Mouse (Mus musculus): ENCODE results near the gene Ifit1bl2. TPM values are rescaled to one million over a fixed set of nuclear protein-coding genes. Genes with fewer than 3 reads are reported as not detected.
A peak's percentile ranks its signal among the peaks of the same experiment; 100 is the strongest.

The Ifit1bl2 gene
- total RNA-seq (2014; rRNA removed) (0.07 and 0.09 TPM in 2 replicates), polyA plus RNA-seq (2012; rRNA removed) (not detected in 2 replicates)

GRCm38 (mm10) chr19:34640623-34641022 is at the start of gene Ifit1bl2, which contains the start of gene Ifit1:
TSS of gene Ifit1bl2 (minus strand) at chr19:34640743.
TSS of gene Ifit1 (plus strand) at chr19:34640871.
- no peaks in the 10 kb centered on the region for H3K27me3 ChIP-seq (ENCODE audit: control insufficient read depth, insufficient read depth, low read length)
- DNase-seq (ENCODE audit: extremely low read depth, low read depth, low spot score), result peak; percentile 56
- peak within 1 kb of the TSS; percentile 53 for H3K4me3 ChIP-seq (ENCODE audit: insufficient read depth, low read depth, low read length)
- no peaks in the 10 kb centered on the region for H3K36me3 ChIP-seq (ENCODE audit: control insufficient read depth, insufficient read depth, low read length)
- peaks cover 16% of the 10 kb centered on the region for H3K4me1 ChIP-seq (ENCODE audit: control insufficient read depth, insufficient read depth, low read length)
- peak within 1 kb of the TSS; percentile 47 for H3K9ac ChIP-seq (ENCODE audit: low read depth, low read length)
- no peaks in the 10 kb centered on the region; the same call in 1 of the 2 replicates for H3K79me2 ChIP-seq (ENCODE audit: control insufficient read depth, insufficient read depth, low read length)
- 2% methylated on average over 4 of the region's 4 CpGs for WGBS
- TF ChIP-seq CTCF (IDR thresholded peaks at IDR 0.05; ENCODE audit: low read depth, low read length) (no peak), POLR2A (IDR thresholded peaks at IDR 0.05; ENCODE audit: extremely low read depth, insufficient read depth, low read length) (no peak)
- peak within 1 kb of the TSS; percentile 21; the same call in 1 of the 2 replicates for H3K27ac ChIP-seq (replicated peaks; ENCODE audit: insufficient read depth, low read depth, low read length)

- WGBS, result 21% methylated on average over 1 of the region's 1 CpGs
- Histone ChIP-seq H3K36me3 (ENCODE audit: control insufficient read depth, insufficient read depth, low read length) (peaks cover 16% of the 10 kb centered on the region), H3K27me3 (ENCODE audit: control insufficient read depth, insufficient read depth, low read length) (no peaks in the 10 kb centered on the region), H3K4me3 (ENCODE audit: insufficient read depth, low read depth, low read length) (no peak overlapping the region), H3K9ac (ENCODE audit: low read depth, low read length) (no peak overlapping the region), H3K27ac (replicated peaks; ENCODE audit: insufficient read depth, low read depth, low read length) (peak overlapping the region; percentile 82), H3K4me1 (ENCODE audit: control insufficient read depth, insufficient read depth, low read length) (peaks cover 6% of the 10 kb centered on the region), H3K79me2 (ENCODE audit: control insufficient read depth, insufficient read depth, low read length) (peaks cover 7% of the 10 kb centered on the region)
- DNase-seq (ENCODE audit: extremely low read depth, low read depth, low spot score), result peak; percentile 98
- TF ChIP-seq CTCF (IDR thresholded peaks at IDR 0.05; ENCODE audit: low read depth, low read length) (no peak), POLR2A (IDR thresholded peaks at IDR 0.05; ENCODE audit: extremely low read depth, insufficient read depth, low read length) (no peak)
Measured at GRCm38 (mm10) chr19:34685530-34685929, 45.0 kb upstream of the Ifit1bl2 start.

- 44% methylated on average over 1 of the region's 1 CpGs for WGBS
- TF ChIP-seq POLR2A (IDR thresholded peaks at IDR 0.05; ENCODE audit: extremely low read depth, insufficient read depth, low read length) (no peak), CTCF (IDR thresholded peaks at IDR 0.05; ENCODE audit: low read depth, low read length) (peak; percentile 88)
- DNase-seq (ENCODE audit: extremely low read depth, low read depth, low spot score), result peak; percentile 53
Measured at GRCm38 (mm10) chr19:34684857-34685256, 44.3 kb upstream of the Ifit1bl2 start.

GRCm38 (mm10) chr19:34678428-34678827 is 37.9 kb upstream of the Ifit1bl2 start:
- Histone ChIP-seq H3K4me1 (ENCODE audit: control insufficient read depth, insufficient read depth, low read length) (no peaks in the 10 kb centered on the region), H3K79me2 (ENCODE audit: control insufficient read depth, insufficient read depth, low read length) (no peaks in the 10 kb centered on the region; the same call in 1 of the 2 replicates), H3K4me3 (ENCODE audit: insufficient read depth, low read depth, low read length) (no peak overlapping the region), H3K9ac (ENCODE audit: low read depth, low read length) (no peak overlapping the region), H3K36me3 (ENCODE audit: control insufficient read depth, insufficient read depth, low read length) (peaks cover 28% of the 10 kb centered on the region), H3K27me3 (ENCODE audit: control insufficient read depth, insufficient read depth, low read length) (no peaks in the 10 kb centered on the region), H3K27ac (replicated peaks; ENCODE audit: insufficient read depth, low read depth, low read length) (no peak overlapping the region)
- 89% methylated on average over 4 of the region's 4 CpGs for WGBS
- TF ChIP-seq POLR2A (IDR thresholded peaks at IDR 0.05; ENCODE audit: extremely low read depth, insufficient read depth, low read length) (no peak), CTCF (IDR thresholded peaks at IDR 0.05; ENCODE audit: low read depth, low read length) (no peak)
- no peak for DNase-seq (ENCODE audit: extremely low read depth, low read depth, low spot score)

More at GRCm38 (mm10) chr19:34684857-34685256, 44.3 kb upstream of the Ifit1bl2 start:
- Histone ChIP-seq H3K36me3 (ENCODE audit: control insufficient read depth, insufficient read depth, low read length) (peaks cover 15% of the 10 kb centered on the region), H3K9ac (ENCODE audit: low read depth, low read length) (no peak overlapping the region), H3K79me2 (ENCODE audit: control insufficient read depth, insufficient read depth, low read length) (peaks cover 4% of the 10 kb centered on the region), H3K27ac (replicated peaks; ENCODE audit: insufficient read depth, low read depth, low read length) (no peak overlapping the region), H3K4me3 (ENCODE audit: insufficient read depth, low read depth, low read length) (no peak overlapping the region), H3K27me3 (ENCODE audit: control insufficient read depth, insufficient read depth, low read length) (no peaks in the 10 kb centered on the region), H3K4me1 (ENCODE audit: control insufficient read depth, insufficient read depth, low read length) (peaks cover 6% of the 10 kb centered on the region)

GRCm38 (mm10) chr19:34673476-34673875 is 32.9 kb upstream of the Ifit1bl2 start:
- H3K27ac ChIP-seq (replicated peaks; ENCODE audit: insufficient read depth, low read depth, low read length), result no peak overlapping the region
- peaks cover 46% of the 10 kb centered on the region for H3K36me3 ChIP-seq (ENCODE audit: control insufficient read depth, insufficient read depth, low read length)
- H3K4me1 ChIP-seq (ENCODE audit: control insufficient read depth, insufficient read depth, low read length), result no peaks in the 10 kb centered on the region
- no peak overlapping the region for H3K4me3 ChIP-seq (ENCODE audit: insufficient read depth, low read depth, low read length)
- H3K79me2 ChIP-seq (ENCODE audit: control insufficient read depth, insufficient read depth, low read length), result no peaks in the 10 kb centered on the region; the same call in 1 of the 2 replicates
- DNase-seq (ENCODE audit: extremely low read depth, low read depth, low spot score), result no peak
- no peak for TF ChIP-seq CTCF (IDR thresholded peaks at IDR 0.05; ENCODE audit: low read depth, low read length)
- TF ChIP-seq POLR2A (IDR thresholded peaks at IDR 0.05; ENCODE audit: extremely low read depth, insufficient read depth, low read length), result no peak
- H3K9ac ChIP-seq (ENCODE audit: low read depth, low read length), result no peak overlapping the region
- H3K27me3 ChIP-seq (ENCODE audit: control insufficient read depth, insufficient read depth, low read length), result no peaks in the 10 kb centered on the region
- WGBS, result 68% methylated on average over 7 of the region's 7 CpGs

- Histone ChIP-seq H3K9ac (ENCODE audit: low read depth, low read length) (no peak overlapping the region), H3K79me2 (ENCODE audit: control insufficient read depth, insufficient read depth, low read length) (no peaks in the 10 kb centered on the region), H3K4me1 (ENCODE audit: control insufficient read depth, insufficient read depth, low read length) (no peaks in the 10 kb centered on the region), H3K27ac (replicated peaks; ENCODE audit: insufficient read depth, low read depth, low read length) (no peak overlapping the region), H3K36me3 (ENCODE audit: control insufficient read depth, insufficient read depth, low read length) (peaks cover 12% of the 10 kb centered on the region), H3K4me3 (ENCODE audit: insufficient read depth, low read depth, low read length) (no peak overlapping the region), H3K27me3 (ENCODE audit: control insufficient read depth, insufficient read depth, low read length) (no peaks in the 10 kb centered on the region)
- WGBS, result 4% methylated on average over 5 of the region's 5 CpGs
- peak; percentile 51 for DNase-seq (ENCODE audit: extremely low read depth, low read depth, low spot score)
- TF ChIP-seq POLR2A (IDR thresholded peaks at IDR 0.05; ENCODE audit: extremely low read depth, insufficient read depth, low read length) (no peak), CTCF (IDR thresholded peaks at IDR 0.05; ENCODE audit: low read depth, low read length) (peak; percentile 87)
Measured at GRCm38 (mm10) chr19:34666127-34666526, 25.6 kb upstream of the Ifit1bl2 start.
